Mouse (Mus musculus): ENCODE measurements at regions not wholly inside any gene's neighbourhood (a gene's known extent, or its start where the extent isn't known, plus 50 kb on each side); places are given as distances from the start of the nearest gene placed in this dataset.

DNA sequence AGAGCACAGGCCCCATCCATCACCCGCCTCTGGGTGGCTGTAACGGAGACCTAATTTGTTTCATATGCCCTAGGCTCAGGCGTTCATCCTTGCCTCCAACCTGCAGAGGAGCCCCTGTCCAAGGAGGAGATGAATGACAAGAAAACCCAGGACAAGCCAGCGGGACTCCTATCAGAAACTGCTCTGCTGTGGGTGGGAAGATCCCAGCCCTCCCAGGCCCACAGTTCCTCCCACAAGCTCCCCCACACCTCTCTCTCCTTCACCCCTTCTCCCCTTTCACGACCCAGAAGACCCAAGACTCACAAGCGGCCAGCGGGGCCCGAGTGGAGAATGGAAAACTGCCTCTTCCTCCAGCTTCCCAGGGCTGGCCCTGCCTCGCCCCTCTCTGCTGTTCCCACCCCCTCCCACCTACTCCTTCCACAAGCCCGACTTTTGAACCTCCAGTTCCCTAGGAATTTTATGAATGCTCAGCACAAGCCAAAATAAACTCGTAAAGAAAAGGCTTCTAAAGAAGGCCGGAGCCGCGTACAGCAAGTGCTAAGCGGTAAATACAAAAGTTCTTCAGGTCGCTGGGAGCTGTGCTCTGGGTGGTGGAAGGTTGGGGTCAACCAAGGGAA lies 133.1 kb upstream of the Gm12830 start:
- TF ChIP-seq EP300 (IDR thresholded peaks at IDR 0.05) (no peak), CTCF (IDR thresholded peaks at IDR 0.05) (no peak)

All from lung, postnatal 0 days (tissue).